Mouse (Mus musculus) left cerebral cortex, postnatal 36 days (tissue): ENCODE measurements around the gene Abcb4. TPM values are rescaled to one million over a fixed set of nuclear protein-coding genes. Genes with fewer than 3 reads are reported as not detected.
"Not testable (repeated sequence)": the region's sequence is repeated elsewhere in the genome, so short reads cannot be mapped to it uniquely, and the experiment has no call there.

ENCODE experiments used
- DNase-seq, 2 experiments: peaks; one replicate each; pipeline ENCODE4 v3.0.0; 2021 to 2022; ENCODE audit warnings: low spot score in 2 of 2, mixed read lengths in 1 of 2
- intact Hi-C: fragments of 180-260 bp; cut with DNase I; formaldehyde crosslinking; loops from one replicate; pipeline ENCODE4 v1.15.1; 2025
- total RNA-seq, 2 experiments: library from RNA; stranded (reverse); gene quantifications; 2 replicates each; pipeline ENCODE4 v1.2.3; 2021

Abcb4 gene
- total RNA-seq, 2 experiments from 2014 or later, result 3.5 to 5.7 TPM

DNA sequence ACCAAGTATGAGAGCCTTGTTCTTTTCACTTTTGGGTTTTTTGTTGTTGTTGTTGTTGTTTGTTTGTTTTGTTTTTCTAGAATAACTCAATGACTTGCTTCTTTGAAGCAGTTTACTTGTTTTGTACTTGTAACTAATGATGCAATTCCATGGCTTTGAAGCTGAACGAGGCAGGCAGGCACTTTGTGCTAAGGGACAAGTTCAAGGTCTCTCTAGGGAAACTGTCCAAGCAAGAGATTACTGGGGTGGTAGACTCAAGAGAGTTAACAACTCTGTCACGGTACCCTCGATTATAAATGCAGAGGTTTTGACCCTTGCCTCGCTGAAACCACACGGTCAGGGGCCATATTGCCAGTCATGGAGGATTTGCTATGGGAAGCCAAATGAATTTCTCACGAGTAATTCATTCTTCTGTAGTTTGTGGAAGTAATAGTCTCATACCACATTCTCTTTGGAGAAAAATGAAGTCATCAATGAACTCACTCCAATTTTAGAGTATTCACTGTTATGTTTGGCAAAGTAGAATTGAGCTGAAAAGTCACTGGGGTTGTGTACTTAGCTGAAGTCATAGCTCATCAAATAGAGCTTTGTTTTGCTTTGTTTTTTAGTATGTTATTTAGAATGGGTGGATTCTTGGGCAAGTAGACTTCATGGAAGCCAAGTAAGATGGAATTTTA lies 8.8 kb downstream of the Abcb4 start:
- no peak for DNase-seq
- intact Hi-C loops, result no loop called here

DNA sequence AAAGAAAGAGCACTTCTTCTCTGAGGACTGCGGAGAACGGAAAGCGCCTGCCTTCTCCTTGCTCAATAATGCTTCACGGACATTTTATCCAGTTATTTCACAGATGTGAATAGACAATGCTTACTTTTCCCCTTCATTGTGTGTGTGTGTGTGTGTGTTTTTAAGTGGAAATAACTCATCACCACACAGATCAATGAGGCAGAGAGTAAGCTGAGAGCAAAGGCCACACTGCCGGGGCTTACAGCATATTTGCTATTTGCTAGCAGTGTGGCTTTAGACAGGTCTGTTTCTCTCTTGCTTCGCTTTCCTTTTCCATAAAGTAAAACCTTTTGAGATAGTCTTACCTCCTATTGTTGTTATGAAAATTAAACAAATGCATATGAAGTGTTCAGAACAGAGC lies 11.0 kb downstream of the Abcb4 start:
- intact Hi-C loops, result no loop called here
- no peak for DNase-seq

DNA sequence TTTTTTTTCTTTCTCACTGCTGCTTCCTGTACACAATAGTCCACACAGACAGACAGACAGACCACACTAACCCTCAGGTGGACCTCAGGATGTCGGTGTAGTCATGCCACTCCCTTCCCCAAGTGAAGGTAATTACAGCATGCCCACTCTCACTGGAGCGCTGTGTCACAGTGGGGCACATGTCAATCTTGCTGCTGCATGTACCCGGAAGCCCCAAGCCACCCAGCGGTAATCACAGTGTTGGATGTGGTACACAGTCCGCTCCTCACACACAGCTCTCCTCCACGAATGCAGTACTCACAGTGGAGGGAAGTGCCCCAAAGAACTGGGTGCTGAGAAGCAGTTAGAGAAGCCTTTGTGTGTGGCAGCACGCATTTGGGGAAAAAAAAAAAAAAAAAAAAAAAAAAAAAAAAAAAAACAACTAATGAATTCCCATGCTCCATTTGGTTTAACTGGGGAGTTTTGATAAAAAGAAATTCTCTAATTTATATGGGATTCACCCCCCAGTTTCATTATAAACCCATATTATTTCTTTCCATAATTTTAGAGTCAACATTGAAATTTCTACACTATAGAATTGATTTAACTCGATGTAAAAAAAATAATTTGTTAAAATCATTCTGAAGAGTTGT lies 18.2 kb downstream of the Abcb4 start:
- no peak for DNase-seq
- intact Hi-C loops, result no loop called here

DNA sequence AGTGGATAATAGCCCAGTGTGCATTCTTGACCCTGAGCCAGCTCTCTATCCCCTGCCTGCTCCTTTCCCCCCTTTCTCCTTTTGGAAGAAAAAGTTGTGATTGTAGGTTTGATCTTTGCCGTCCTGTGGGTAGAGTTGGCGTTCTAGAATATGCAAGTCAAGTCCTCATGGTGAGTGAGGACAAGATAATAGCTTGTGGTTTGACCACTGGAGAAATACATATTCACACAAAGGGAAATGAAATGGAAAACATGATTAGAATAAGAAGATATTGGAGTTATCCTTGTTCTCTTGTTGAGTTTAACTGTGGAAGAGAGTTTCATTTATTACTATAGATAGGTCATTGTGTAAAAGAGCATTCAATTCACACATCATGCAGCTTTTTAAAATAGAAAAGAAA lies 22.9 kb downstream of the Abcb4 start:
- intact Hi-C loops, result no loop called here
- no peak for DNase-seq

DNA sequence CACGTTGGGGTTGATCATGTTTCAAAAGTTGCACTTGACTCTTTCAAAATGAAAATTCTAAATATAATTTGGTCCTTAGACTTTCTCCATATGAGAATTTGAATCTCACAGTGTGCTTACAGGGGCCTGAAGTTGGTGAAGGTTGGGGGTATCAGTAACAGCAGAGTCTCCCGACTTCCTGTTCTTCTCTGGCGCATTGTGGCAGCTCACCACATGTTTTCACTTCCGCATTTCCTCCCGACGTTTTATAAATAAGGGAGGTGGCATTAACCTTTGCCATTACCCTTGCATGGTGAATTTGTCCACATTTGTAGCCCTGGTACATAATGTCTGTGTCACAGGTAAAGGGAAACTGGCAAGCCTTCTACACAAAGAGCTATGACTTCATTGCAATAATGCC lies 23.6 kb downstream of the Abcb4 start:
- intact Hi-C loops, result no loop called here
- no peak for DNase-seq

- intact Hi-C loops, result no loop called here
Observed at GRCm38 (mm10) chr5:8928440-8928839, 34.9 kb downstream of the Abcb4 start.

DNA sequence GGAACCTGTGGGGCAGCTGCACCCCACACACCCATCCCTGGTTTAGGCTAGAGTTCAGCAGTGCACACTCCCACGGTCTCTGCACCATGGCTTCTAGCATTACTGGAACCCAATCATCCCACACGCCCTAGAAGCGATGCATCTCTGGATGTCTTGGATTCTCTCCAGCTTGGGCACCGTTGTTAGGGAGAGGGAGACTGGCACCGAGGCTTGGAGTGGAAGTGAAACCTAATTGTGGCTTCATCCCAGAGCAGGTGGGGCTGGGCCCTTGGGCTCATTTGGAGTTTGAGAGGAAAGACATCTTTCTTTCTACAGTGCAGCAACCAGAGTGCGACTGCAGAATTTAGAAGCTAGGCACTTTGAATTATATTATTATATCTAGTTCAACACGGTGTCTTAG lies 44.4 kb downstream of the Abcb4 start:
- no peak for DNase-seq
- intact Hi-C loops, result no loop called here

More at GRCm38 (mm10) chr5:8928440-8928839, 34.9 kb downstream of the Abcb4 start:
- no peak for DNase-seq

- DNase-seq, intact Hi-C loops: not testable (repeated sequence)
Observed at GRCm38 (mm10) chr5:8941266-8941665, 47.7 kb downstream of the Abcb4 start.

DNA sequence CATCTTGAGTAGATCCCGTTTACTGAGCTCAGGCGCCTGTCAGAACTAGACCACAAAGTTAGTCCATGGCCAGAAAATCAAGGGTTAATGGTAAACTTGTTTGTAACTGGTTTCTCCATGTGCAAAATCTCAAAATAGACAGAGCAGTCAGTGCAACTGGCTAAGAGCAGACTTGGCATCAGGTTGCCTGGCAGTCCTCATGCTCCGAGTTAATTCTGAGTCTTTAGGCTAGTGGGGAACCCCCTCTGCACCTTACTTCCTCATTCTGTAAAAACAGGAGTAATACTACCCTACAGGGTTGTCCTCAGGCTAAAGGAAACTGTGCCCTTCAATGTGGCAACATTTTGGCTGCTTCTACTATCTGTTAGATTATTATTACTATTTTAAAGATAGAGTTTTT lies 50.3 kb downstream of the Abcb4 start:
- no peak for DNase-seq
- intact Hi-C loops, result no loop called here

DNA sequence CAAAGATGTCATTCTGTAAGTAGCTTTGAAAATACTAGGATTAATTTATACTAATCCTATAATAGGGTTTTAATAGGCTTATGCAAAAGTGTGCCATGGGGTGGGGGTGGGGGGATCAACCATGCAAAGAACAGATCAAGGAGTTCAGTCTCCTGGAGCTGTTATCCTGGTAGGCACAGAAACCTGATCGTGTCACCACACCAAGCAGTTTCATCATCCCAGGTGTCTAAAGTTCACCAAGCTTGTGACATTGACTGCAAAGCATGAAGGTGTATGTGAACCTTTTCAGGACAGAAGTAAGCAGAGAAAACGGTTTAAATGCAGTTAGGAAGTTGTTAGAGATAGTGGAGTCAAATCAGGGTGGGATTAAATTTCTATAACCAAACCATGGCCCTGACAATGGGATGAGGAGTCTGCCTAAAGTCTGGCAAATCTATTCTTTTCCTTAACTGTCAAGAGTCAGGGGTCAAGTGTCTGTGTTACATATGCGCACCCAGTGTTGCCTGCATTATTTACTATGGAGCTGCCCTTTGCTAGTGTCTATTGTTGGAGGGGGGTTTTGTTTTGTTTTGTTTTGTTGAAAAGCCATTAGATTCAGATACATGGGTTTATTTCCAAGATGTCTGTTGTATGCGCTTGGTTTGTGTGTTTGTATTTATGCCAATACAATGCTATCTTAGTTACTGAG lies 54.0 kb downstream of the Abcb4 start:
- DNase-seq, result no peak
- intact Hi-C loops, result no loop called here

- intact Hi-C loops, result no loop called here
- DNase-seq, result no peak
Observed at GRCm38 (mm10) chr5:8953660-8954059, 60.1 kb downstream of the Abcb4 start.

DNA sequence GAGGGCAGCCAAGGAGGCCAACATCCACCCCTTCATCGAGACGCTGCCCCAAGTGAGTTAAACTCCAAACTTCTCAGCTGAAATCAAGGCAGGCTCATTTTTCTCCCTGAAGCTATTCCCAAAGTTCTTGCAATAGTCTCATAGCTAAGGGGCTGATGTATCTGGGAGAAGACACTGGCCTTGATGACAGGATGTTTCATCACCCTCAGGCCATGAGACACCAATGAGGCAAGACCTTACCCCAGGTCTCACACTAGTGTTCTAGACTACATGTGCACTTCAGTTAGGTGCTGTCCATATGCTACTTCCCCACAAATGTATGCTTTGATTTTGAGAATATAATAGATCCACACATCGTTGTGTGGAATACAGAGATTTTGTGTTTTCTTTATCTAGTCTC lies 62.0 kb downstream of the Abcb4 start:
- no peak for DNase-seq
- intact Hi-C loops, result no loop called here

- intact Hi-C loops, result no loop called here
- DNase-seq, result no peak
Observed at GRCm38 (mm10) chr5:8960534-8960933, 67.0 kb downstream of the Abcb4 start.

GRCm38 (mm10) chr5:8964487-8964886 lies 71.0 kb downstream of the Abcb4 start:
- DNase-seq, result no peak
- intact Hi-C loops, result no loop called here

GRCm38 (mm10) chr5:8970694-8971093 lies 77.2 kb downstream of the Abcb4 start:
- intact Hi-C loops, result no loop called here
- DNase-seq, result no peak

GRCm38 (mm10) chr5:8972355-8972754 lies 78.8 kb downstream of the Abcb4 start:
- intact Hi-C loops, result no loop called here
- no peak for DNase-seq

DNA sequence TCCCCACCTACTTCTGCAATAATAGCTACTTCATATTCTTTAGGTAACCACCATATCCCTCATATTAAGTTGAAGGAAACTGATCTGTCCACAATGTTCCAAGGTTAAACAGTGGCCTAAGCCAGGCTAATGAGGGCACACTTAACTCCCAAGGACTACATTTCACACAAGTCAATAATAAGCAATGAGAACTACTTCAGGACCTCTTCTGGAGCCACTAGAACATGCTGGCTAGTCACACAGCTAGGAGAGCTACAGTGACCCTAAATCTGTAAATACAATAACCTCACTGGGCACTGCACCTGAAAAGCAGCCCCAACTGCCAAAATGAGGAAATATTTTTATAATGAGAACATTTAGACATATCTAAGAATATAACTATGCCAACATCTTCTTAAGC lies 81.2 kb downstream of the Abcb4 start:
- intact Hi-C loops, result no loop called here
- no peak for DNase-seq

DNA sequence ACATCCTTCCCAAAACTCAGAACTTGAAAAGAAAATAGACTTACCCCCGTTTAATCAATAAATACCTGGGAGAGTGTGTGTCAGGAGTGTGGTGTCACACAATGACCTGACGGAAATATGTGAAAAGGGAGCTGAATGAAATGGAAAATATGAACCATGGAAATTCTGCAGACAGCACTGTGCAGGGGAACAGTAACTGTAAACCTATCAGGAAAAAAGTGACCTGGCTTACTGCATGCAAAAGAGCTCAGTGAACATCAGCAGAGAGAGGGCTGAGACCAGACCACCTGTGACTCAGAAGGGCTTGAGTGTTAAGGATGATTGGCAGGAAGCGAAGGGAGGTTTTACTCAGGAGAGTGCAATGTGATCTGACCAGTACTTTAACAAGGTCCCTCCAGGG lies 92.0 kb downstream of the Abcb4 start:
- DNase-seq, result no peak

DNA sequence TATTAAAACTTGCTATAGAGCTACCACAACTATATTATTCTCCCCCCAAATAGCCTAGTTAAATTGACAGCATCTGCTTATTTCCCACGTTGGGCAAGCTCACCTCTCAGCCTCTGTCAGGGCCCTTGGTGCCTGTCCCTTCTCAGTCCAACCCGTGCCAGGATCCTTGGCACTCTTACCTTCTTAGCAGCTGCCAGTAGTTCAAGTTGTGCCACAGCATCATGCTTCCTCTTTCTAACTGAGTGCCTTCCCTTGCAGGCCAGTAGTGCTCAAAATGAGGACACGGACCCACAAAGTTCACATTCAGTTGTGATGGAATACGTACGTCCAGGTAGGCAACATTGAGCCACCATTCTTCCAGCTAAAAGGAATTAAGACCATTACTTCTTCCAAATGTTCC lies 94.4 kb downstream of the Abcb4 start:
- intact Hi-C loops, result no loop called here
- DNase-seq, result no peak

More for the DNA sequence above, 92.0 kb downstream of the Abcb4 start:
- intact Hi-C loops, result no loop called here

- intact Hi-C loops, result no loop called here
Observed at GRCm38 (mm10) chr5:8990526-8990925, 97.0 kb downstream of the Abcb4 start.

DNA sequence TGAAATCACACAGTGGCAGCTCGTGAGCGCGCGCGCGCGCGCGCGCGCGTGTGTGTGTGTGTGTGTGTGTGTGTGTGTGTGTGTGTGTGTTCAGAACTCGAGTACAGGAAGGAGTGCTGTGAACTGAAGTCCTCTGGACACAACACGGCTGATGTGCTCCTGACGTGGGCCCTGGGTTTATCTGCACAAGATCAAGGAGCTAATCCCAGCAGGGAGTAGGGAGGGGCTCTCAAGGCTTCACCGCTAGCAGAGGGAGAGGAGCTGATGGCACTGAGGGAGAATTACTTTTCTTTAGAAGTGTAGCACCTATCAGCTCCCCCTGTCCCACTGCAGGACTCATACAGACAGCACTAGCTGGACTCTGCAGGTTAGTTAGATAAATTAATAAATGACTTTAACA lies 98.1 kb downstream of the Abcb4 start:
- intact Hi-C loops, result no loop called here
- DNase-seq, result no peak

More at GRCm38 (mm10) chr5:8990526-8990925, 97.0 kb downstream of the Abcb4 start:
- DNase-seq, result no peak
